Mouse (Mus musculus) heart, postnatal 0 days (tissue): ENCODE results near the gene Taf4. TPM values are rescaled to one million over a fixed set of nuclear protein-coding genes. Genes with fewer than 3 reads are reported as not detected.

Source experiments
- ATAC-seq: fragments of 200-750 bp; cut with Nextera tagmentation; 2 replicates; pipeline ENCODE4 v1.8.0; 2017; ENCODE audit warnings: low read depth, moderate number of reproducible peaks, moderate library complexity; ENCODE audit not compliant: insufficient read depth
- DNase-seq: peaks from one replicate; pipeline ENCODE4 v3.0.0-alpha.2; 2016; ENCODE audit warnings: low spot score
- H3K27ac ChIP-seq: fragments of 300-500 bp; sonication (generic); 2 replicates; pipeline ENCODE4 v1.5.1; 2014; ENCODE audit warnings: low read depth, mild to moderate bottlenecking
- H3K27me3 ChIP-seq: fragments of 300-500 bp; sonication (generic); 2 replicates; pipeline ENCODE4 v1.6.1; 2014; ENCODE audit warnings: low read length, mixed read lengths; ENCODE audit not compliant: control insufficient read depth, insufficient read depth
- H3K36me3 ChIP-seq: fragments of 300-500 bp; sonication (generic); replicated peaks from 2 replicates; pipeline ENCODE4 v1.6.1; 2014; ENCODE audit warnings: low read length, mixed read lengths; ENCODE audit not compliant: control insufficient read depth, insufficient read depth
- H3K4me1 ChIP-seq: fragments of 300-500 bp; sonication (generic); 2 replicates; pipeline ENCODE4 v1.6.1; 2014; ENCODE audit warnings: antibody characterized with exemption; ENCODE audit not compliant: control insufficient read depth, insufficient read depth
- H3K4me2 ChIP-seq: fragments of 300-500 bp; sonication (generic); 2 replicates; pipeline ENCODE4 v1.6.1; 2014; ENCODE audit warnings: low read depth, mild to moderate bottlenecking, low read length, moderate library complexity
- H3K4me3 ChIP-seq: fragments of 300-500 bp; sonication (generic); 2 replicates; pipeline ENCODE4 v1.5.1; 2014; ENCODE audit warnings: low read depth, low read length
- H3K9ac ChIP-seq: fragments of 300-500 bp; sonication (generic); replicated peaks from 2 replicates; pipeline ENCODE4 v1.6.1; 2014; ENCODE audit warnings: low read depth, low read length, mixed read lengths
- H3K9me3 ChIP-seq: fragments of 300-500 bp; sonication (generic); replicated peaks from 2 replicates; pipeline ENCODE4 v1.6.1; 2016; ENCODE audit warnings: low read length; ENCODE audit not compliant: control insufficient read depth
- CTCF ChIP-seq: IDR thresholded peaks from 2 replicates; pipeline ENCODE4 v1.5.1; 2016; ENCODE audit warnings: antibody characterized with exemption, control low read depth, low read depth
- EP300 ChIP-seq: IDR thresholded peaks from 2 replicates; pipeline ENCODE4 v1.6.1; 2016; ENCODE audit warnings: antibody characterized with exemption, low read depth
- WGBS: fragments of 180-500 bp; shearing (Covaris S2); extraction: QIAGEN DNeasy Blood & Tissue Kit; methylation state at CpG from one replicate; pipeline ENCODE4 v1.1.7; 2014; 5-methylcytosine and 5-hydroxymethylcytosine counted together
- polyA plus RNA-seq: library from polyadenylated mRNA; unstranded; fragments of >200 nt; fragmentation: Nextera tagmentation; extraction: Ambion mirVana; gene quantifications from 2 replicates; pipeline ENCODE4 v1.2.1, GENCODE M21; 2015
- total RNA-seq: library from RNA; depleted of rRNA; stranded (reverse); fragments of >200 nt; gene quantifications from 2 replicates; pipeline ENCODE4 v1.2.3, GENCODE M21; 2014; ENCODE audit warnings: low replicate concordance

Gene Taf4
- total and polyA plus RNA-seq, 2 experiments from 2014 or later = 1.8 to 4.4 TPM

GRCm38 (mm10) chr2:179884561-179884960, 91.9 kb downstream of the Taf4 start:
- Histone ChIP-seq H3K27me3 (no peaks in the 10 kb centered on the region), H3K9ac (no peak overlapping the region), H3K27ac (no peak overlapping the region), H3K9me3 (no peaks in the 10 kb centered on the region), H3K4me2 (no peak overlapping the region), H3K4me3 (no peak overlapping the region), H3K4me1 (no peaks in the 10 kb centered on the region), H3K36me3 (no peaks in the 10 kb centered on the region)
- ATAC-seq (no peak), DNase-seq (no peak)
- WGBS = 28% methylated on average over 7 of the region's 7 CpGs
- TF ChIP-seq CTCF (no peak), EP300 (no peak)

- no peaks in the 10 kb centered on the region for H3K27me3 ChIP-seq
- WGBS = 60% methylated on average over 9 of the region's 9 CpGs
- no peaks in the 10 kb centered on the region for H3K9me3 ChIP-seq
- H3K27ac ChIP-seq = no peak overlapping the region
- no peaks in the 10 kb centered on the region for H3K4me1 ChIP-seq
- no peak for ATAC-seq
- no peak overlapping the region for H3K4me2 ChIP-seq
- H3K4me3 ChIP-seq = no peak overlapping the region
- no peaks in the 10 kb centered on the region for H3K36me3 ChIP-seq
- DNase-seq = no peak
- no peak overlapping the region for H3K9ac ChIP-seq
- TF ChIP-seq EP300 (no peak), CTCF (peak; percentile 53)
These were observed 98.8 kb downstream of the Taf4 start for GRCm38 (mm10) chr2:179877551-179878215.

- WGBS = 0% methylated on average over 3 of the region's 3 CpGs
- no peak overlapping the region for H3K27ac ChIP-seq
- no peaks in the 10 kb centered on the region for H3K27me3 ChIP-seq
- no peaks in the 10 kb centered on the region for H3K36me3 ChIP-seq
- DNase-seq (peak; percentile 64), ATAC-seq (no peak; the same call in 1 of the 2 replicates)
- TF ChIP-seq EP300 (no peak), CTCF (peak; percentile 87)
- no peak overlapping the region for H3K4me3 ChIP-seq
- no peaks in the 10 kb centered on the region for H3K9me3 ChIP-seq
- no peak overlapping the region for H3K9ac ChIP-seq
- no peak overlapping the region for H3K4me2 ChIP-seq
- H3K4me1 ChIP-seq = no peaks in the 10 kb centered on the region
These were observed 101.3 kb downstream of the Taf4 start for GRCm38 (mm10) chr2:179875147-179875546.

GRCm38 (mm10) chr2:179873315-179873714, 103.1 kb downstream of the Taf4 start:
- no peaks in the 10 kb centered on the region for H3K27me3 ChIP-seq
- H3K4me3 ChIP-seq = no peak overlapping the region
- WGBS = 48% methylated on average over 5 of the region's 5 CpGs
- no peaks in the 10 kb centered on the region for H3K9me3 ChIP-seq
- no peak overlapping the region for H3K9ac ChIP-seq
- ATAC-seq = no peak
- no peaks in the 10 kb centered on the region for H3K36me3 ChIP-seq
- DNase-seq = no peak
- no peaks in the 10 kb centered on the region for H3K4me1 ChIP-seq
- TF ChIP-seq CTCF (peak; percentile 34), EP300 (no peak)
- H3K4me2 ChIP-seq = no peak overlapping the region
- no peak overlapping the region for H3K27ac ChIP-seq

GRCm38 (mm10) chr2:179872724-179873123, 103.7 kb downstream of the Taf4 start:
- no peak overlapping the region for H3K9ac ChIP-seq
- 58% methylated on average over 5 of the region's 5 CpGs for WGBS
- H3K27me3 ChIP-seq = no peaks in the 10 kb centered on the region
- DNase-seq (peak; percentile 50), ATAC-seq (no peak)
- H3K36me3 ChIP-seq = no peaks in the 10 kb centered on the region
- no peak overlapping the region for H3K4me3 ChIP-seq
- TF ChIP-seq CTCF = peak; percentile 81
- no peak for TF ChIP-seq EP300
- no peak overlapping the region for H3K4me2 ChIP-seq
- peaks cover 5% of the 10 kb centered on the region; the same call in 1 of the 2 replicates for H3K4me1 ChIP-seq
- no peaks in the 10 kb centered on the region for H3K9me3 ChIP-seq
- no peak overlapping the region for H3K27ac ChIP-seq

- no peak overlapping the region for H3K4me2 ChIP-seq
- peaks cover 13% of the 10 kb centered on the region; the same call in 1 of the 2 replicates for H3K4me1 ChIP-seq
- no peak for ATAC-seq
- no peak overlapping the region for H3K4me3 ChIP-seq
- H3K27ac ChIP-seq = no peak overlapping the region
- no peaks in the 10 kb centered on the region for H3K9me3 ChIP-seq
- H3K27me3 ChIP-seq = no peaks in the 10 kb centered on the region
- TF ChIP-seq EP300 (no peak), CTCF (no peak)
- H3K36me3 ChIP-seq = no peaks in the 10 kb centered on the region
- 17% methylated on average over 2 of the region's 2 CpGs for WGBS
- DNase-seq = no peak
- no peak overlapping the region for H3K9ac ChIP-seq
These were observed 106.6 kb downstream of the Taf4 start for GRCm38 (mm10) chr2:179869871-179870270.
